Mouse (Mus musculus): ENCODE results near the gene Acrv1. TPM values are rescaled to one million over a fixed set of nuclear protein-coding genes. Genes with fewer than 3 reads are reported as not detected.
"Not testable (repeated sequence)": the region's sequence is repeated elsewhere in the genome, so short reads cannot be mapped to it uniquely, and the experiment has no call there.

Acrv1 gene
- total RNA-seq (2015; ENCODE audit: low replicate concordance) (not detected in 2 replicates), total RNA-seq (2017; ENCODE audit: low replicate concordance) (not detected in 2 replicates)

- ATAC-seq (replicated peaks; ENCODE audit: low FRiP score, poor library complexity, severe bottlenecking), result no peak
These were observed at the start of gene Acrv1 for GRCm38 (mm10) chr9:36692920-36693319. Gene Acrv1, plus strand, starts transcription at chr9:36693220.

- not testable (repeated sequence) for ATAC-seq (replicated peaks; ENCODE audit: low FRiP score, poor library complexity, severe bottlenecking)
These were observed 49.7 kb upstream of the Acrv1 start, which contains the start of gene A630095E13Rik for GRCm38 (mm10) chr9:36643276-36643675. Gene A630095E13Rik, minus strand, starts transcription at chr9:36643376.

GRCm38 (mm10) chr9:36681424-36681823 is 11.6 kb upstream of the Acrv1 start:
- ATAC-seq (replicated peaks; ENCODE audit: low FRiP score, poor library complexity, severe bottlenecking), result no peak

- no peak for ATAC-seq (replicated peaks; ENCODE audit: low FRiP score, poor library complexity, severe bottlenecking)
These were observed 5.7 kb upstream of the Acrv1 start for GRCm38 (mm10) chr9:36687329-36687728.

GRCm38 (mm10) chr9:36694276-36694675 is 1.3 kb downstream of the Acrv1 start:
- no peak for ATAC-seq (replicated peaks; ENCODE audit: low FRiP score, poor library complexity, severe bottlenecking)

- ATAC-seq (replicated peaks; ENCODE audit: low FRiP score, poor library complexity, severe bottlenecking), result no peak
These were observed 12.9 kb downstream of the Acrv1 start for GRCm38 (mm10) chr9:36705923-36706322.

GRCm38 (mm10) chr9:36707304-36707703 is 14.3 kb downstream of the Acrv1 start:
- ATAC-seq (replicated peaks; ENCODE audit: low FRiP score, poor library complexity, severe bottlenecking), result no peak

- ATAC-seq (replicated peaks; ENCODE audit: low FRiP score, poor library complexity, severe bottlenecking), result no peak
These were observed 23.6 kb downstream of the Acrv1 start for GRCm38 (mm10) chr9:36716624-36717023.

GRCm38 (mm10) chr9:36726131-36727033 is 33.4 kb downstream of the Acrv1 start:
- peak; percentile 89 for ATAC-seq (replicated peaks; ENCODE audit: low FRiP score, poor library complexity, severe bottlenecking)

- ATAC-seq (replicated peaks; ENCODE audit: low FRiP score, poor library complexity, severe bottlenecking), result 0 out of 2 replicates have a peak, but pooled peaks have one; percentile 2
These were observed 34.2 kb downstream of the Acrv1 start, which contains the start of gene Chek1 for GRCm38 (mm10) chr9:36727034-36727755. Gene Chek1, minus strand, starts transcription at chr9:36727065.

Other genes with a start within 250 kb of the Acrv1 start
- not detected in 2 replicates for gene Gm9513, start 217.6 kb upstream of the Acrv1 start, total RNA-seq (2015; ENCODE audit: low replicate concordance)
- gene Gm9513, start 217.6 kb upstream of the Acrv1 start, total RNA-seq (2017; ENCODE audit: low replicate concordance), result not detected in 2 replicates
- gene Gm5615, start 151.3 kb upstream of the Acrv1 start, total RNA-seq (2015; ENCODE audit: low replicate concordance), result not detected in 2 replicates
- gene Gm5615, start 151.3 kb upstream of the Acrv1 start, total RNA-seq (2017; ENCODE audit: low replicate concordance), result not detected in 2 replicates
- not detected in 2 replicates for gene Gm17689, start 110.6 kb upstream of the Acrv1 start, total RNA-seq (2015; ENCODE audit: low replicate concordance)
- gene Gm17689, start 110.6 kb upstream of the Acrv1 start, total RNA-seq (2017; ENCODE audit: low replicate concordance), result not detected in 2 replicates
- gene A630095E13Rik, start 49.8 kb upstream of the Acrv1 start, total RNA-seq (2015; ENCODE audit: low replicate concordance), result not detected in 2 replicates
- 0.56 TPM in 1 of 2 replicates, not detected in the other for gene A630095E13Rik, start 49.8 kb upstream of the Acrv1 start, total RNA-seq (2017; ENCODE audit: low replicate concordance)
- 9.0 and 13.1 TPM in 2 replicates for gene Chek1, start 33.8 kb downstream of the Acrv1 start, total RNA-seq (2015; ENCODE audit: low replicate concordance)
- 9.8 and 18.5 TPM in 2 replicates for gene Chek1, start 33.8 kb downstream of the Acrv1 start, total RNA-seq (2017; ENCODE audit: low replicate concordance)
- 59.9 and 134 TPM in 2 replicates for gene Stt3a, start 74.5 kb downstream of the Acrv1 start, total RNA-seq (2015; ENCODE audit: low replicate concordance)
- 93.0 and 125 TPM in 2 replicates for gene Stt3a, start 74.5 kb downstream of the Acrv1 start, total RNA-seq (2017; ENCODE audit: low replicate concordance)
- 11.9 and 17.1 TPM in 2 replicates for gene Ei24, start 104.2 kb downstream of the Acrv1 start, total RNA-seq (2015; ENCODE audit: low replicate concordance)
- gene Ei24, start 104.2 kb downstream of the Acrv1 start, total RNA-seq (2017; ENCODE audit: low replicate concordance), result 8.1 and 10.9 TPM in 2 replicates
- gene Fez1, start 128.6 kb downstream of the Acrv1 start, total RNA-seq (2015; ENCODE audit: low replicate concordance), result not detected in 2 replicates
- gene Fez1, start 128.6 kb downstream of the Acrv1 start, total RNA-seq (2017; ENCODE audit: low replicate concordance), result not detected in 2 replicates